Mouse (Mus musculus) stomach, embryonic 15.5 days (tissue): Measurements from ENCODE around the gene Dgkd. TPM values are rescaled to one million over a fixed set of nuclear protein-coding genes. Genes with fewer than 3 reads are reported as not detected.
A peak's percentile ranks its signal among the peaks of the same experiment; 100 is the strongest.

ENCODE experiments used
- ATAC-seq: fragments of 200-750 bp; cut with Nextera tagmentation; 2 replicates; pipeline ENCODE4 v1.8.0; 2017; ENCODE audit warnings: low read depth, moderate number of reproducible peaks, moderate TSS enrichment; ENCODE audit not compliant: insufficient read depth, low FRiP score
- H3K27ac ChIP-seq: fragments of 300-500 bp; sonication (generic); 2 replicates; pipeline ENCODE4 v1.5.1; 2015; ENCODE audit warnings: mild to moderate bottlenecking, inconsistent platforms
- H3K27me3 ChIP-seq: fragments of 300-500 bp; sonication (generic); replicated peaks from 2 replicates; pipeline ENCODE4 v1.6.1; 2015; ENCODE audit warnings: inconsistent platforms
- H3K36me3 ChIP-seq: fragments of 300-500 bp; sonication (generic); 2 replicates; pipeline ENCODE4 v1.6.1; 2015; ENCODE audit warnings: inconsistent platforms
- H3K4me1 ChIP-seq: fragments of 300-500 bp; sonication (generic); 2 replicates; pipeline ENCODE4 v1.6.1; 2015; ENCODE audit warnings: inconsistent platforms
- H3K4me2 ChIP-seq: fragments of 300-500 bp; sonication (generic); 2 replicates; pipeline ENCODE4 v1.6.1; 2015; ENCODE audit warnings: mild to moderate bottlenecking, inconsistent platforms
- H3K4me3 ChIP-seq: fragments of 300-500 bp; sonication (generic); replicated peaks from 2 replicates; pipeline ENCODE4 v1.5.1; 2015; ENCODE audit warnings: inconsistent platforms
- H3K9ac ChIP-seq: fragments of 300-500 bp; sonication (generic); 2 replicates; pipeline ENCODE4 v1.6.1; 2015; ENCODE audit warnings: inconsistent platforms
- H3K9me3 ChIP-seq: fragments of 300-500 bp; sonication (generic); 2 replicates; pipeline ENCODE4 v1.6.1; 2016; ENCODE audit warnings: inconsistent platforms
- WGBS: fragments of 180-500 bp; shearing (Covaris S2); methylation state at CpG from one replicate; pipeline ENCODE4 v1.1.7; 2015; 5-methylcytosine and 5-hydroxymethylcytosine counted together
- polyA plus RNA-seq: library from polyadenylated mRNA; unstranded; fragments of >200 nt; fragmentation: Nextera tagmentation; extraction: Ambion mirVana; gene quantifications from 2 replicates; pipeline ENCODE4 v1.2.1, GENCODE M21; 2015

Gene Dgkd
- polyA plus RNA-seq, 1 experiment from 2014 or later: 25.5 TPM

GRCm38 (mm10) chr1:87852081-87852790 lies 851 bp upstream of the Dgkd start:
- H3K4me1 ChIP-seq: peaks cover 23% of the 10 kb centered on the region
- H3K9ac ChIP-seq: no peak overlapping the region
- peak overlapping the region; percentile 26; the same call in 1 of the 2 replicates for H3K27ac ChIP-seq
- peak overlapping the region; percentile 95 for H3K4me3 ChIP-seq
- no peaks in the 10 kb centered on the region for H3K36me3 ChIP-seq
- WGBS: 48% methylated on average over 5 of the region's 5 CpGs
- H3K9me3 ChIP-seq: no peaks in the 10 kb centered on the region
- ATAC-seq: no peak
- H3K4me2 ChIP-seq: peak overlapping the region; percentile 94
- no peaks in the 10 kb centered on the region for H3K27me3 ChIP-seq

GRCm38 (mm10) chr1:87853601-87854361 lies 694 bp downstream of the Dgkd start:
- Histone ChIP-seq H3K27ac (peak overlapping the region; percentile 80), H3K9me3 (no peaks in the 10 kb centered on the region), H3K4me3 (peak overlapping the region; percentile 95), H3K4me1 (peaks cover 23% of the 10 kb centered on the region), H3K4me2 (peak overlapping the region; percentile 94), H3K27me3 (no peaks in the 10 kb centered on the region), H3K9ac (peak overlapping the region; percentile 78), H3K36me3 (no peaks in the 10 kb centered on the region)
- ATAC-seq: peak; percentile 33
- under 1% methylated on average over 33 of the region's 48 CpGs for WGBS

GRCm38 (mm10) chr1:87854411-87854810 lies 1.3 kb downstream of the Dgkd start:
- peak overlapping the region; percentile 78; the same call in 1 of the 2 replicates for H3K9ac ChIP-seq

DNA sequence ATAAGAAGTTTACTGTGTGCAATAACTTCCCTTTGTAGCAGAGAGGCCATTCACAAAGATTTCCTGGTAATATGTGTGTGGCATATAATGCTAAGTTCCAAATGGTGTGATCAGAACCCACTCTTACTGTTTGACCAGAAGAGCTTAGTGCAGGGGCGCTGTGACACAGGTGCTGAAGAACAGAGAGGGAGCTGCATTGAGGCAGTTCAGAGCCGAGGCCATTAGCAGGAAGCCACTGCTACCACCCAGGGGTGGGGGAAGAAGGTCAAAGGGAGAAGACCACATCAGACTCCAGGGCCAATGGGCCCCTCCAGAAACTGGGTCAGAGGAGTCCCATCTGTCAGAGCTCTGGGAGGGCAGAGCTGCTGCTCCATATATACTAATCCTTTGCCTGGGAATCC lies 1.8 kb downstream of the Dgkd start:
- no peak overlapping the region for H3K9ac ChIP-seq
- ATAC-seq: no peak
- 27% methylated on average over 2 of the region's 2 CpGs for WGBS
- H3K9me3 ChIP-seq: no peaks in the 10 kb centered on the region
- H3K36me3 ChIP-seq: no peaks in the 10 kb centered on the region
- no peaks in the 10 kb centered on the region for H3K27me3 ChIP-seq
- H3K4me2 ChIP-seq: peak overlapping the region; percentile 94
- peak overlapping the region; percentile 95 for H3K4me3 ChIP-seq
- peaks cover 23% of the 10 kb centered on the region for H3K4me1 ChIP-seq
- H3K27ac ChIP-seq: no peak overlapping the region

More at GRCm38 (mm10) chr1:87854411-87854810, 1.3 kb downstream of the Dgkd start:
- H3K9me3 ChIP-seq: no peaks in the 10 kb centered on the region
- ATAC-seq: no peak
- H3K4me1 ChIP-seq: peaks cover 23% of the 10 kb centered on the region
- no peaks in the 10 kb centered on the region for H3K27me3 ChIP-seq
- H3K27ac ChIP-seq: 0 out of 2 replicates have a peak overlapping the region, but pooled peaks have one; percentile 7
- WGBS: 22% methylated on average over 6 of the region's 6 CpGs
- H3K36me3 ChIP-seq: no peaks in the 10 kb centered on the region
- peak overlapping the region; percentile 94 for H3K4me2 ChIP-seq
- H3K4me3 ChIP-seq: peak overlapping the region; percentile 95

- Histone ChIP-seq H3K4me1 (peaks cover 23% of the 10 kb centered on the region), H3K27ac (no peak overlapping the region), H3K36me3 (no peaks in the 10 kb centered on the region), H3K4me3 (no peak overlapping the region), H3K27me3 (no peaks in the 10 kb centered on the region), H3K4me2 (no peak overlapping the region), H3K9me3 (no peaks in the 10 kb centered on the region), H3K9ac (no peak overlapping the region)
- WGBS: 79% methylated on average over 1 of the region's 1 CpGs
- no peak for ATAC-seq
Measured at GRCm38 (mm10) chr1:87855522-87855921, 2.4 kb downstream of the Dgkd start.

DNA sequence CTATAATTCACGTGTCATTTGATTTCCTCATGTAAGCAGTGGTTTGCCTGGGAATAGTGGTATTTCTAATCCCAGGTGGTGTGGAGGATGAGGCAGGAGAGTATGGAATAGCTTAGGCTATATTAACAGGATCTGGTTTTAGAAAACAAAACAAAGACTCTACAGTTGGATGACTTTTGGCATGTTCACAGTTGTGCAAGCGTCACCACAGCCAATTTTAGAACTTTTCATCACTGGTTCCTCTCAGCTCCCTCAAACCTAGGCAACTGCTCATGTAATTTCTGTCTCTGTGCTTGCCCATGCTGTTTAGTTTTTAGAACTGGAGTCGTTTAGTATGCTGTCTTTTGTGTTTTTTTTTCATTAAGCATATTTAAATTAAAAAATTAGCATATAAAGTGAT lies 3.7 kb downstream of the Dgkd start:
- WGBS: 75% methylated on average over 3 of the region's 3 CpGs
- no peak overlapping the region for H3K4me2 ChIP-seq
- no peak overlapping the region for H3K27ac ChIP-seq
- no peak for ATAC-seq
- H3K4me1 ChIP-seq: peaks cover 23% of the 10 kb centered on the region
- H3K4me3 ChIP-seq: no peak overlapping the region
- no peaks in the 10 kb centered on the region for H3K9me3 ChIP-seq
- H3K27me3 ChIP-seq: no peaks in the 10 kb centered on the region
- no peaks in the 10 kb centered on the region for H3K36me3 ChIP-seq
- H3K9ac ChIP-seq: no peak overlapping the region

GRCm38 (mm10) chr1:87858031-87858430 lies 4.9 kb downstream of the Dgkd start:
- Histone ChIP-seq H3K9me3 (no peaks in the 10 kb centered on the region), H3K27ac (no peak overlapping the region; the same call in 1 of the 2 replicates), H3K4me1 (peaks cover 19% of the 10 kb centered on the region), H3K9ac (no peak overlapping the region), H3K36me3 (no peaks in the 10 kb centered on the region), H3K4me3 (no peak overlapping the region), H3K4me2 (no peak overlapping the region), H3K27me3 (no peaks in the 10 kb centered on the region)
- ATAC-seq: no peak
- 79% methylated on average over 1 of the region's 1 CpGs for WGBS

GRCm38 (mm10) chr1:87858529-87858928 lies 5.4 kb downstream of the Dgkd start:
- Histone ChIP-seq H3K4me3 (no peak overlapping the region), H3K9ac (no peak overlapping the region), H3K4me2 (no peak overlapping the region), H3K27me3 (no peaks in the 10 kb centered on the region), H3K27ac (no peak overlapping the region; the same call in 1 of the 2 replicates), H3K36me3 (no peaks in the 10 kb centered on the region), H3K9me3 (no peaks in the 10 kb centered on the region), H3K4me1 (peaks cover 19% of the 10 kb centered on the region)
- no peak for ATAC-seq
- WGBS: 74% methylated on average over 2 of the region's 2 CpGs

- Histone ChIP-seq H3K4me1 (peaks cover 4% of the 10 kb centered on the region; the same call in 1 of the 2 replicates), H3K4me2 (no peak overlapping the region), H3K36me3 (no peaks in the 10 kb centered on the region), H3K27me3 (no peaks in the 10 kb centered on the region), H3K9ac (no peak overlapping the region), H3K9me3 (no peaks in the 10 kb centered on the region), H3K27ac (no peak overlapping the region), H3K4me3 (no peak overlapping the region)
- no peak for ATAC-seq
- 65% methylated on average over 3 of the region's 3 CpGs for WGBS
Measured at GRCm38 (mm10) chr1:87863602-87864001, 10.5 kb downstream of the Dgkd start.

DNA sequence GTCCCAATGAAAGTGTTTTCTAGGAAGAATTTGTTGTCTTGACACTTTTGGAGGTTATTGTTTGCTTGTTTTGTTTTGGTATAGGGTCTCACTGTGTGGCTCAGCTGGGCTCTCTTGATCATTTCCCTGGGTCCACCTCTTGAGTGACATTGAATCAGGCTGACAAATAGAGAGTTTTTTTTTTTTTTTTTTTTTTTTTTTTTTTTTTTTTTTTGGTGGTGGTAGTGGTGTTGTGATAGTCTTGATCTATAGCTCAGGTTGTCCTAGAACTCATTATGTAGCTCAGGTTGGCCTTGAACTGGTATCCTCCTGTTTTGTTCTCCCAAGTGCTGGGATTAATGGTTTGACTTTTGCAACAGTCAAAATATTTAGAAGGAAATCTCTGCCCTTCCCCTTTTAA lies 11.8 kb downstream of the Dgkd start:
- no peak overlapping the region for H3K9ac ChIP-seq
- H3K36me3 ChIP-seq: no peaks in the 10 kb centered on the region
- H3K9me3 ChIP-seq: no peaks in the 10 kb centered on the region
- peaks cover 4% of the 10 kb centered on the region; the same call in 1 of the 2 replicates for H3K4me1 ChIP-seq
- no peak overlapping the region for H3K4me3 ChIP-seq
- H3K27me3 ChIP-seq: no peaks in the 10 kb centered on the region
- H3K4me2 ChIP-seq: no peak overlapping the region
- ATAC-seq: no peak
- H3K27ac ChIP-seq: no peak overlapping the region

DNA sequence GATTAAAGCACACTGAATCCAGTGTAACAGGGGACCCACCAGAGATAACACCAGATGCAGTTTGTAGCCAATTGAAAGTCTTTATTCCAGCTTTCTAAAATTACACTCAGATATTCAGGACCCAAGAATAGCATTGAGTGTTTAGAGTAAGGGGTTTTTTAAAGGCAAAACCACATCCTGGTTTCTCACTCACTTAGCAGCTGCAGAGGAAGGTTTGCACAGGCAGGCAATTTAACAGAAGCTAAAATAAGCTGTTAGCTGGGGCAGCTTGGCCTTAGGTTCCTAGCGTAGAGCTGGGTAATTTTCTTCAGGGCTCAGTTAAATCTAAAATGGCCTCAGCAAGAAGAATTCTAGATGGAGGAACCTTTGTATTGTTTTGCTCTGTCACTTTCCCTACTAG lies 13.6 kb downstream of the Dgkd start:
- Histone ChIP-seq H3K27ac (no peak overlapping the region), H3K4me2 (no peak overlapping the region)

GRCm38 (mm10) chr1:87871546-87871945 lies 18.5 kb downstream of the Dgkd start:
- Histone ChIP-seq H3K4me1 (no peaks in the 10 kb centered on the region), H3K27me3 (no peaks in the 10 kb centered on the region), H3K36me3 (no peaks in the 10 kb centered on the region), H3K9me3 (no peaks in the 10 kb centered on the region), H3K27ac (no peak overlapping the region), H3K4me2 (no peak overlapping the region), H3K9ac (no peak overlapping the region), H3K4me3 (no peak overlapping the region)
- no peak for ATAC-seq

More for the DNA sequence above, 13.6 kb downstream of the Dgkd start:
- Histone ChIP-seq H3K27me3 (no peaks in the 10 kb centered on the region), H3K4me3 (no peak overlapping the region), H3K36me3 (no peaks in the 10 kb centered on the region), H3K9ac (no peak overlapping the region), H3K4me1 (peaks cover 4% of the 10 kb centered on the region; the same call in 1 of the 2 replicates), H3K9me3 (no peaks in the 10 kb centered on the region)
- WGBS: 82% methylated on average over 1 of the region's 1 CpGs
- no peak for ATAC-seq
